Mouse (Mus musculus): ENCODE measurements around the gene Srsf4. TPM values are rescaled to one million over a fixed set of nuclear protein-coding genes. Genes with fewer than 3 reads are reported as not detected.

Srsf4 gene
- total and polyA plus RNA-seq, 3 experiments: 14.5 to 105 (median 47.2) TPM

DNA sequence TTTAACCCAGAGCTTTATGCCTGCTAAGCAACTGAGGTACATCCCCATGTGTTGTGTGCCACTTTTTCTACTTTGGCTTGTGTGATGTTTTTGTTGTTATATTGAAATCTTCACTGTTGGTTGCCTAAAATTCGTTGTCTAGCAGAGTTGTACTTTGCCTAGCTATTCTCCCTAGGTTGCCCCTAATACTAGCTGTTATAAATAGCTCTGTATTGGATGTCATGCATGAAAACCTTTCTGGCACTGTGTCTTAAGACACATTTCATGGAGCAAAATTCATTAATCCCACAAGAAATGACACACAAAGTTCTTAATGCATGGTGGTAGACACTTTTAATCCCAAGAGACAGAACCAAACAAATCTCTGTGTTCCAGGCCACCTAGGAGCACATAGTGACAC is 6.3 kb downstream of the Srsf4 start:
- H3K4me1 ChIP-seq (ENCODE audit: control insufficient read depth in 1 of 2, insufficient read depth in 2 of 2): peaks cover 9 to 68% of the 10 kb centered on the region in 2 experiments
- DNase-seq (ENCODE audit: extremely low read depth): no peak
- H3K27ac ChIP-seq (ENCODE audit: insufficient read depth, low read depth): no peak overlapping the region
- in situ Hi-C loops (cut with MboI; ENCODE audit: low pct_ligation_motif_present, low pct_unique_long_range_greater_than_20kb, low sequenced_read_pairs): no loop called here
- peaks cover 95% of the 10 kb centered on the region for H3K79me2 ChIP-seq (replicated peaks; ENCODE audit: control insufficient read depth, extremely low read depth, insufficient read depth, poor library complexity, severe bottlenecking)
- no peak overlapping the region for H3K9ac ChIP-seq (ENCODE audit: insufficient read depth, low read depth)
- H3K9me3 ChIP-seq (replicated peaks; ENCODE audit: low read length): no peaks in the 10 kb centered on the region
- H3K36me3 ChIP-seq (replicated peaks in 1 of 2; ENCODE audit: control insufficient read depth in 1 of 2, insufficient read depth in 1 of 2, low read length in 1 of 2): peaks cover under 1 to 37% of the 10 kb centered on the region in 2 experiments
- H3K4me2 ChIP-seq (ENCODE audit: insufficient read depth, low read depth, poor library complexity, severe bottlenecking): 0 out of 2 replicates have a peak overlapping the region, but pooled peaks have one; percentile 6
- no peaks in the 10 kb centered on the region for H3K27me3 ChIP-seq (replicated peaks)
- TF ChIP-seq ZMIZ1 (IDR thresholded peaks at IDR 0.05; ENCODE audit: low read depth, low read length): no peak
- no peak for TF ChIP-seq ZKSCAN1 (IDR thresholded peaks at IDR 0.05; ENCODE audit: borderline replicate concordance, low read depth, low read length)
- no peak for TF ChIP-seq ZC3H11A (IDR thresholded peaks at IDR 0.05; ENCODE audit: low read depth, low read length)
- no peak for TF ChIP-seq CHD1 (IDR thresholded peaks at IDR 0.05; ENCODE audit: low read depth, low read length)
- TF ChIP-seq GABPA (IDR thresholded peaks at IDR 0.05; ENCODE audit: insufficient replicate concordance, low read depth, low read length): no peak
- TF ChIP-seq TBP (conservative IDR thresholded peaks at IDR 0.05; ENCODE audit: low read depth, low read length): no peak
- no peak for TF ChIP-seq RAD21 (IDR thresholded peaks at IDR 0.05; ENCODE audit: low read depth, low read length)
- no peak for TF ChIP-seq NELFE (IDR thresholded peaks at IDR 0.05; ENCODE audit: low read depth, low read length)
- no peak for TF ChIP-seq JUN (IDR thresholded peaks at IDR 0.05; ENCODE audit: insufficient read depth, low read depth, low read length)
- TF ChIP-seq SMC3 (IDR thresholded peaks at IDR 0.05; ENCODE audit: low read depth, low read length): no peak
- no peak for TF ChIP-seq CTCF (conservative IDR thresholded peaks at IDR 0.05 in 1 of 2, IDR thresholded peaks at IDR 0.05 in 1 of 2; ENCODE audit: low read depth in 2 of 2, low read length in 2 of 2)
- no peak for TF ChIP-seq JUND (conservative IDR thresholded peaks at IDR 0.05; ENCODE audit: low read depth, low read length)
- no peak for TF ChIP-seq USF2 (conservative IDR thresholded peaks at IDR 0.05; ENCODE audit: low read depth, low read length)
- dilution Hi-C loops (cut with MboI; ENCODE audit: extremely low pct_ligation_motif_present, extremely low pct_unique_long_range_greater_than_20kb, low sequenced_read_pairs): no loop called here
- H3K4me3 ChIP-seq (replicated peaks in 1 of 3; ENCODE audit: low read depth in 2 of 3, low read length in 2 of 3, poor library complexity in 1 of 3): no peak overlapping the region

DNA sequence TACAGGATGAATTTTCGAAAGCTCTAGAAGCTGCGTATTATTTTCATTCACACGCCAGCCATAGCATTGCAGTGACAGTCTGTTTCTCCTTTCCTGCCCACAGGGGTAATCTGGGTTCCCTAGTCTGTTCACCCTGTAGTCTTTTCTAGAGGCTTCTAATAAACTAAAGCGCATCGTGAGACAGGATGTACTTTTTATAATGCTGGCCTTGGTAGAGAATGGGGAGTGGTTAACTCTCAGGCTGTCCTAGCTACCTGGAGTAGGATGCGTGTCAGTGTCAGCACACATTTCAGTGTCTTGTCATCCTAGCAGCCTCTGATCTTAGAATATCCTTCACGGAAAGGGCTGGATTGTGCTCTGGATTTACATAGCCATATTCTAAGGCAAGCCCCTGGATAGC is 7.9 kb downstream of the Srsf4 start:
- dilution Hi-C loops (cut with MboI; ENCODE audit: extremely low pct_ligation_motif_present, extremely low pct_unique_long_range_greater_than_20kb, low sequenced_read_pairs) (no loop called here), in situ Hi-C loops (cut with MboI; ENCODE audit: low pct_ligation_motif_present, low pct_unique_long_range_greater_than_20kb, low sequenced_read_pairs) (no loop called here)
- H3K27ac ChIP-seq (ENCODE audit: insufficient read depth, low read depth): no peak overlapping the region
- peaks cover 95% of the 10 kb centered on the region for H3K79me2 ChIP-seq (replicated peaks; ENCODE audit: control insufficient read depth, extremely low read depth, insufficient read depth, poor library complexity, severe bottlenecking)
- no peak overlapping the region for H3K4me2 ChIP-seq (ENCODE audit: insufficient read depth, low read depth, poor library complexity, severe bottlenecking)
- H3K27me3 ChIP-seq (replicated peaks): no peaks in the 10 kb centered on the region
- H3K4me1 ChIP-seq (ENCODE audit: control insufficient read depth in 1 of 2, insufficient read depth in 2 of 2): peaks cover 9 to 60% of the 10 kb centered on the region in 2 experiments
- H3K9me3 ChIP-seq (replicated peaks; ENCODE audit: low read length): no peaks in the 10 kb centered on the region
- TF ChIP-seq ETS1 (conservative IDR thresholded peaks at IDR 0.05; ENCODE audit: low read depth, low read length) (no peak), ZMIZ1 (IDR thresholded peaks at IDR 0.05; ENCODE audit: low read depth, low read length) (no peak), MYC (IDR thresholded peaks at IDR 0.05; ENCODE audit: low read depth, low read length) (no peak), MAFK (IDR thresholded peaks at IDR 0.05; ENCODE audit: insufficient replicate concordance, low read length) (no peak), TCF12 (IDR thresholded peaks at IDR 0.05; ENCODE audit: low read depth, low read length) (no peak), MAX (IDR thresholded peaks at IDR 0.05; ENCODE audit: low read length) (no peak), CHD2 (IDR thresholded peaks at IDR 0.05; ENCODE audit: low read length) (no peak), ELF1 (IDR thresholded peaks at IDR 0.05; ENCODE audit: low read depth, low read length) (no peak), CTCF (conservative IDR thresholded peaks at IDR 0.05 in 1 of 2, IDR thresholded peaks at IDR 0.05 in 1 of 2; ENCODE audit: low read depth in 2 of 2, low read length in 2 of 2) (no peak), GABPA (IDR thresholded peaks at IDR 0.05; ENCODE audit: insufficient replicate concordance, low read depth, low read length) (no peak), SMC3 (IDR thresholded peaks at IDR 0.05; ENCODE audit: low read depth, low read length) (no peak), ZKSCAN1 (IDR thresholded peaks at IDR 0.05; ENCODE audit: borderline replicate concordance, low read depth, low read length) (no peak), SIN3A (IDR thresholded peaks at IDR 0.05; ENCODE audit: low read length) (no peak), CHD1 (IDR thresholded peaks at IDR 0.05; ENCODE audit: low read depth, low read length) (no peak), E2F4 (IDR thresholded peaks at IDR 0.05; ENCODE audit: insufficient replicate concordance, low read depth, low read length) (no peak), HCFC1 (IDR thresholded peaks at IDR 0.05; ENCODE audit: low read depth, low read length) (no peak), PAX5 (IDR thresholded peaks at IDR 0.05; ENCODE audit: low read length) (no peak), POLR2AphosphoS2 (IDR thresholded peaks at IDR 0.05; ENCODE audit: low read depth, low read length) (no peak), NELFE (IDR thresholded peaks at IDR 0.05; ENCODE audit: low read depth, low read length) (no peak), MXI1 (IDR thresholded peaks at IDR 0.05; ENCODE audit: low read depth, low read length) (no peak)
- H3K4me3 ChIP-seq (replicated peaks in 1 of 3; ENCODE audit: low read depth in 2 of 3, low read length in 2 of 3, poor library complexity in 1 of 3): no peak overlapping the region
- DNase-seq (ENCODE audit: extremely low read depth): no peak
- no peak overlapping the region for H3K9ac ChIP-seq (ENCODE audit: insufficient read depth, low read depth)
- peaks cover 17 to 52% of the 10 kb centered on the region in 2 experiments for H3K36me3 ChIP-seq (replicated peaks in 1 of 2; ENCODE audit: control insufficient read depth in 1 of 2, insufficient read depth in 1 of 2, low read length in 1 of 2)
